Mouse (Mus musculus) heart, postnatal 36 days (tissue): Measurements from ENCODE around the gene Arv1. TPM values are rescaled to one million over a fixed set of nuclear protein-coding genes. Genes with fewer than 3 reads are reported as not detected.

ENCODE experiments used
- DNase-seq, 2 experiments: peaks; one replicate each; pipeline ENCODE4 v3.0.0; 2021 to 2022
- intact Hi-C: fragments of 180-260 bp; cut with DNase I; formaldehyde crosslinking; loops from one replicate; pipeline ENCODE4 v1.15.1; 2025
- total RNA-seq, 2 experiments: library from RNA; stranded (reverse); gene quantifications; 2 replicates each; pipeline ENCODE4 v1.2.3; 2021

Arv1 gene
- total RNA-seq, result 1 to 10 TPM; 3.6 to 5.6 TPM

GRCm38 (mm10) chr8:124721862-124722515 lies at the start of gene Arv1, which contains the start of gene Ttc13:
Gene Arv1 (plus strand): TSS chr8:124722139.
Gene Ttc13 (minus strand): TSS chr8:124721983.
- intact Hi-C loops, result loop anchor here (10.0 kb wide), 1 partner anchor 173 kb away; the partner anchor contains the start of genes Exoc8 and Sprtn
- peak; percentile 93 to 94 for DNase-seq

GRCm38 (mm10) chr8:124672345-124672744 lies 49.6 kb upstream of the Arv1 start:
- intact Hi-C loops, result no loop called here
- no peak for DNase-seq

GRCm38 (mm10) chr8:124676661-124677060 lies 45.3 kb upstream of the Arv1 start:
- intact Hi-C loops, result loop anchor here (1.0 to 5.0 kb wide), 2 partner anchors 59 to 149 kb away; no protein-coding TSS in a partner anchor
- no peak for DNase-seq

GRCm38 (mm10) chr8:124677078-124677477 lies 44.9 kb upstream of the Arv1 start:
- DNase-seq, result no peak
- intact Hi-C loops, result loop anchor here (1.0 to 5.0 kb wide), 2 partner anchors 60 to 150 kb away; no protein-coding TSS in a partner anchor

- intact Hi-C loops, result loop anchor here (1.0 to 5.0 kb wide), 2 partner anchors 60 to 150 kb away; no protein-coding TSS in a partner anchor
- DNase-seq, result peak; percentile 78 to 79
These were observed 44.5 kb upstream of the Arv1 start for GRCm38 (mm10) chr8:124677486-124677885.

GRCm38 (mm10) chr8:124678246-124678645 lies 43.7 kb upstream of the Arv1 start:
- no peak for DNase-seq
- intact Hi-C loops, result loop anchor here (5.0 kb wide), 1 partner anchor 151 kb away; no protein-coding TSS in a partner anchor

GRCm38 (mm10) chr8:124681077-124681791 lies 40.7 kb upstream of the Arv1 start:
- intact Hi-C loops, result no loop called here

GRCm38 (mm10) chr8:124681792-124682157 lies 40.2 kb upstream of the Arv1 start:
- no peak for DNase-seq
- intact Hi-C loops, result no loop called here

More at GRCm38 (mm10) chr8:124681077-124681791, 40.7 kb upstream of the Arv1 start:
- DNase-seq, result no peak

GRCm38 (mm10) chr8:124682218-124682617 lies 39.7 kb upstream of the Arv1 start:
- intact Hi-C loops, result no loop called here
- DNase-seq, result no peak

- no peak for DNase-seq
- intact Hi-C loops, result no loop called here
These were observed 33.0 kb upstream of the Arv1 start for GRCm38 (mm10) chr8:124688899-124689298.

GRCm38 (mm10) chr8:124691706-124692105 lies 30.2 kb upstream of the Arv1 start:
- intact Hi-C loops, result no loop called here
- DNase-seq, result no peak

GRCm38 (mm10) chr8:124695424-124696100 lies 26.4 kb upstream of the Arv1 start:
- intact Hi-C loops, result no loop called here
- no peak for DNase-seq

- DNase-seq, result no peak
- intact Hi-C loops, result no loop called here
These were observed 21.7 kb upstream of the Arv1 start for GRCm38 (mm10) chr8:124700271-124700670.

- intact Hi-C loops, result no loop called here
- no peak for DNase-seq
These were observed 20.9 kb upstream of the Arv1 start for GRCm38 (mm10) chr8:124701023-124701422.

- no peak for DNase-seq
- intact Hi-C loops, result no loop called here
These were observed 19.8 kb upstream of the Arv1 start for GRCm38 (mm10) chr8:124702183-124702582.

- DNase-seq, result no peak
- intact Hi-C loops, result no loop called here
These were observed 18.4 kb upstream of the Arv1 start for GRCm38 (mm10) chr8:124703526-124703925.

GRCm38 (mm10) chr8:124704376-124704775 lies 17.6 kb upstream of the Arv1 start:
- intact Hi-C loops, result no loop called here
- DNase-seq, result no peak

GRCm38 (mm10) chr8:124705823-124706222 lies 16.1 kb upstream of the Arv1 start:
- intact Hi-C loops, result no loop called here
- no peak for DNase-seq

- no peak for DNase-seq
- intact Hi-C loops, result no loop called here
These were observed 8.7 kb upstream of the Arv1 start for GRCm38 (mm10) chr8:124713207-124713606.

- intact Hi-C loops, result no loop called here
These were observed 6.2 kb upstream of the Arv1 start for GRCm38 (mm10) chr8:124715736-124716135.

GRCm38 (mm10) chr8:124720133-124720532 lies 1.8 kb upstream of the Arv1 start:
- DNase-seq, result no peak
- intact Hi-C loops, result loop anchor here (10.0 kb wide), 1 partner anchor 175 kb away; the partner anchor contains the start of genes Exoc8 and Sprtn

More at GRCm38 (mm10) chr8:124715736-124716135, 6.2 kb upstream of the Arv1 start:
- DNase-seq, result no peak
